Mouse (Mus musculus): ENCODE measurements around the gene Tcirg1.

DNA sequence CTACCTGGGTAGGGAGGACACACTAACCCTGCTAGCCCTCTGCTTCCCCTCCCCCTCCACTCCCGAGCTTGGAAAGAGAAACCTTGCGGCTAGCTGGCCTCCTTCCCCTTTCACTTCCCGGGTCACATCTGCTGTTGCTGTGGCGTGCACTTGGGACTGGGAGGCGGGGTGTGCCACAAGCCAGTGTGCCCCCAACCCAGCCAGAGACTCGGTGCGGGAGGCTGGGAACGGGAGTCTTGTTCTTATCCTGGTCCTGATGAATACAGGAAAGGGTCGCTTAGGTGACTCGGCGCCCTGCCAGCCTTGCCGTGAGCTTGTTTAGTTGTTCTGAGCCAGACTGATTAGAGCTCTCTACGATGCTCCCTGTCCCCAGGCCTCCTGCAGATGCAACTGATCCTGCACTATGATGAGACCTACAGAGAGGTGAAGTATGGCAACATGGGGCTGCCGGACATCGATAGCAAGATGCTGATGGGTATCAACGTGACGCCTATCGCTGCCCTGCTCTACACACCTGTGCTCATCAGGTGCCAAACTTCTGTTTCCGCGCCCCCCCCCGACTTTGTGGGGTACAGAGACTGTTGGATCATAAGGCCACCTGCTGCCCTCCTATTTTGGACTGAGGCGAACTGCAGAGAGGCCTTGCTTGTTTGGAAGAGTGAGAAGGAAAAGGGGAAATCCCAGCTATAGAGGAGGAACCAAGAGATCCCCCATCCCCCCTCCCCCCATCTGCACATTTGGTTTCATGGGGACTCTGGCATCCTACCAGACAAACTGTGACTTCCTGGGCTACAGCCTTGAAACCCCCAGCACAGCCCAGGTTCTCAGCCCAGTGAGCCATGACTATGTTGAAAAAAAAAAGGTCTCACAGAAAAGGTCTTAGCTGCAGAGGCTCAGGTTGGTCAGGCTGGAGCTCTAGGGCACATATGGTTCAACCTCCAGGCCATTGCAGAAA lies 29.2 kb upstream of the Tcirg1 start:
- TF ChIP-seq CTCF (IDR thresholded peaks at IDR 0.05; ENCODE audit: insufficient read depth, low read depth, low read length): no peak
- 0 out of 2 replicates have a peak, but pooled peaks have one; percentile 14 for TF ChIP-seq POLR2A (IDR thresholded peaks at IDR 0.05; ENCODE audit: insufficient read depth, low read depth, low read length)
